Mouse (Mus musculus) telencephalon, adult 2 months (tissue): ENCODE data around the gene Ccl26.

ENCODE experiments used
- DNase-seq: peaks from one replicate; pipeline ENCODE4 v3.0.0-alpha.2; 2011; ENCODE audit warnings: low read depth, low spot score

Gene Ccl26

GRCm38 (mm10) chr5:135544032-135544558 lies 19.3 kb downstream of the Ccl26 start:
- no peak for DNase-seq

GRCm38 (mm10) chr5:135537794-135538214 lies 25.6 kb downstream of the Ccl26 start:
- DNase-seq, result no peak

DNA sequence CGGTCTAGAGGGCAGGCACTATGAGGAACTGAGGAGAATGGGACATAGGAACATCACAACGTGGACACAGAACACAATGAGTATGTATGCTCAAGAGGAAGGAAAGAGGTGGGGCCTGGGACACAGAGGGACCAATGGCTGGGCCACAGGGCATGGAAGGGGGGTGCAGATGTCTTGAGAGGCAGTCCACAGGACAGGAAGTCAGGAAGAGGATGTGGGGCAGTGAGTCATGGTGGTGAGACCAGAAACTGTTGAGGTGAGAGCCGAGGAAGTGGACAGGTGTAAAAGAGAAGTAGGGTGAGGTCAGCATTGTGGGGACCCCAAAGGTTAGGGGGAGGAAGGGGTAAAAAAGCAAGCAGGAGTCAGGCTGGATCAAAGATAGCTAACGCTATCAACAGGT lies 26.0 kb downstream of the Ccl26 start:
- DNase-seq, result no peak

DNA sequence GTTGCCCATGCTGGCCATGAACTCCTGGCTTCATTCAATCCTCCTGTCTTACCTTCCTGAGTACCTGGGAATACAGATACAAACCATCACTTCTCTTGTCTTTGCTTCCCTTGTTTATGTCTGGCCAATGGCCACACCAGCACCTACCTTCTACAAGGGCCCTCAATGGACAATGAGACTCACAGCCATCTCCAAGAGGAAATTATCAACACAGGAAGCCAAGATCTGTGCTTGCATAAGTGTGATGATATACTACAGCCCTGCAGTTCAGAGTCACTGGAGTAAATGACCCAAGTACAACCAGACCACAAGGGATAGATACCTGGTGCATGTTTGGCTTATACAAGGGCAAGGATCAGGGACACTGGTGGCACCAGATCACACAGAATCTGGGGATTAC lies 27.5 kb downstream of the Ccl26 start:
- no peak for DNase-seq

- DNase-seq, result no peak
Observed at GRCm38 (mm10) chr5:135533431-135533830, 29.9 kb downstream of the Ccl26 start.

DNA sequence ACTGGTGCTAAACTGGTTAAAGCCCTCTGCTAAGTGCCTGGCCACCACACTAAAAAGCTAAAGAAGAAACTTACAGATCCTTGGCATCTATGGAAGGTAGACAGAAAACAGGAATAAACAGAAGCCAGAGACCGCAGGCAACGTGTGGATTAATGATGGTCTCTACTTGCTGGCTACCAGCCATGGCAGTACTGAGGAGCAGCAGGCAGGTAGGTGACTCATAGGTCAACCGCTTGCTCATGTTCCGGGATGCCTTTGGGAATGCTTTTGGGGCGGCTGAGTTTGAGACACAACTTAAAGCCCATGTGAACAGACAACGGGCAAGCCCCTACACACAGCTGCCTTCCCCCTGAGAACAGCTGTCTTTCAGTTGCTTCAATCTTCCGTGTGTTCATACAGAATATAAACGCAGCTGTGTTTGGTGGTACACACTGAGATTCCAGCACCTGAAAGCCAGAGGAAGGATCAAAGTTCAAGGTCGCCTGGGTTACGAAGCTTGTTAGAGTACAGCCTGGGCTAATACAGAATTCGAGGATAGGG lies 32.0 kb downstream of the Ccl26 start:
- no peak for DNase-seq

DNA sequence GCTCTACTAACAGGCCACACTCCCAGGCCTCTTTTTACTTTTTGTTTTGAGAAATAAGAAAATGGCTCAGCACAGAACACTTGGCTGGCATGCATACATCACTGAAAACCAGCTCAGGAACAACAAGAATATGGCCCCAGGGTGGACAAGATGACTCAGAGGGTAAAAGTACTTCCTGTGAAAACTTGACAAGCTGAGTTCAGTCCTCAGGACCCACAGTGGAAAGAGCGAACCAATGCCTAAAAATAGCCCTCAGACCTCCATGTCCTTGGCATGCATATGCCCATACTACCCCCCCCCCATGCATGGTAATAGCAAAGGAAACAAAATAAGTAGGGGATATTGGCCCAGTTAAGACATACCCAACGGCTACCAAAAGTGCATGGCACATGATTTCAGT lies 33.4 kb downstream of the Ccl26 start:
- no peak for DNase-seq

- DNase-seq, result no peak
Observed at GRCm38 (mm10) chr5:135529310-135529709, 34.1 kb downstream of the Ccl26 start.

DNA sequence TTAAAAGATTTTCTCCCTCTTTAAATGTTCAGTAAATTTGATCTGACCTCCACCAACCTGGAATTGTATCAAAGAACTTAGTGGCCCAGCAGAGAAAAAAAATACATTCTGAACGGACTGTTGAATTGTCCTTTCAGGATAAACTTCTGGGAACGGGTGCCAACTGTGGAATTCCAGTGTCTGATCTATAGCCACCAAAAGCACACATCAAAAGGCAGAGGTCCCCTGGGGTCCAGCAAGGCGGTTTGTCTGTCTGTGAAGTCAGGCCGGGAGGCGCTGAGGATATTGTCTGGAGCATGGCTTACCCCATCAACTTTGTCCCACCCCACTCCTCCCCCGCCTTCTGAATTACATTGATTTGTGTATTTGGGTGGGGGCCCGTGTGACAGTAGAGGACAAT lies 35.4 kb downstream of the Ccl26 start:
- DNase-seq, result no peak

GRCm38 (mm10) chr5:135524660-135525560 lies 38.5 kb downstream of the Ccl26 start:
- DNase-seq, result peak; percentile 51

GRCm38 (mm10) chr5:135524087-135524486 lies 39.3 kb downstream of the Ccl26 start:
- DNase-seq, result no peak

GRCm38 (mm10) chr5:135522111-135522722 lies 41.2 kb downstream of the Ccl26 start:
- no peak for DNase-seq

DNA sequence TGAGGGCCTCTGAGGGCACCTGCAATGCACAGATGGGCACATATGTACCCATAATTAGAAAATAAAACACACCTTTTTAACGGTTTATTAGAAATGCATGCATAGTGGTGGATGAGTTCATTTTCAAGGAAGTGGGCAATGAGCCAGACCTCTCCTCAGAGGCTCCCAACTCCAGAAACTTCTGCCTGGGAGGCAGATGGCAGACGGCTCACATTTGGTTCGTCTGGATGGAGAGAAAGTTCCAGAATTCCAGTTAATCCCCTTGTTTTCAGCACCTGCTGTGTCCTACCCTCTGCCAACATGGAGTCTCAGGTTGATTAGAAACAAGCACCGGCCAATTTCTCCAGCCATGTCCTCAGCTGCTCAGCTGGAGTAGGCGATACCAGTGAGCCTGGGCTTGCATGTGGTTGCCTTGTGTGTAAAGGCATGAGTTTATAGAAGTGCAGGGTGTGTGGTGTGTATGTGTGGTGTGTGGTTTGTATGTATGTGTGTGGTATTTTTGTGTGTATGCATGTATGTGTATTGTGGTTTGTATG lies 46.0 kb downstream of the Ccl26 start:
- DNase-seq, result no peak

GRCm38 (mm10) chr5:135513131-135513530 lies 50.2 kb downstream of the Ccl26 start:
- no peak for DNase-seq

GRCm38 (mm10) chr5:135511105-135511504 lies 52.3 kb downstream of the Ccl26 start:
- no peak for DNase-seq
